7 mouse cellular contexts compared by ENCODE assay signal in genomic region chr9:122285146-122285832, GRCm38 (mm10). TPM values are rescaled to one million over a fixed set of nuclear protein-coding genes. Genes with fewer than 3 reads are reported as not detected.
DNase-seq lines count a peak whose midpoint lies in the region; ATAC-seq and TF ChIP-seq lines count a peak whose summit lies in the region.

No protein-coding gene starts in this region.

- ATAC-seq in G1E (ENCODE audit: extremely low read depth, insufficient number of reproducible peaks, low FRiP score, poor library complexity, severe bottlenecking): no peak
- ATAC-seq in hindbrain, embryonic 13.5 days (ENCODE audit: low FRiP score): peak; percentile 72
- ATAC-seq in lung, postnatal 0 days: peak; percentile 86
- no peak for ATAC-seq in frontal cortex, adult (ENCODE audit: low TSS enrichment)

- TF ChIP-seq EP300 in lung, postnatal 0 days (IDR thresholded peaks at IDR 0.05): no peak

- TF ChIP-seq CTCF in G1E (IDR thresholded peaks at IDR 0.05; ENCODE audit: low read depth, low read length): no peak
- TF ChIP-seq CTCF in lung, postnatal 0 days (IDR thresholded peaks at IDR 0.05): peak; percentile 75

- H3K4me2 ChIP-seq in hindbrain, embryonic 13.5 days: no peak overlapping the region
- H3K4me2 ChIP-seq in lung, postnatal 0 days (replicated peaks; ENCODE audit: low read depth, low read length): peak overlapping the region; percentile 39; the same call in 1 of the 2 replicates

- H3K27me3 ChIP-seq in G1E (ENCODE audit: insufficient read depth, low read length): no peaks in the 10 kb centered on the region; the same call in 1 of the 2 replicates
- no peaks in the 10 kb centered on the region for H3K27me3 ChIP-seq in hindbrain, embryonic 13.5 days
- H3K27me3 ChIP-seq in lung, postnatal 0 days (replicated peaks; ENCODE audit: insufficient read depth, low read length): no peaks in the 10 kb centered on the region

- DNase-seq in G1E (ENCODE audit: low spot score): peak; percentile 14
- peak; percentile 49 for DNase-seq in adipocyte (ENCODE audit: low spot score)
- DNase-seq in lung, postnatal 0 days (ENCODE audit: low spot score): peak; percentile 87
- DNase-seq in thymus, postnatal 14 days: no peak
- DNase-seq in ovary, postnatal 36 days (ENCODE audit: low spot score): no peak

- no peak overlapping the region for H3K9ac ChIP-seq in hindbrain, embryonic 13.5 days
- no peak overlapping the region for H3K9ac ChIP-seq in lung, postnatal 0 days (replicated peaks; ENCODE audit: low read depth)

- H3K9me3 ChIP-seq in G1E (replicated peaks): no peaks in the 10 kb centered on the region
- H3K9me3 ChIP-seq in hindbrain, embryonic 13.5 days: no peaks in the 10 kb centered on the region
- no peaks in the 10 kb centered on the region for H3K9me3 ChIP-seq in lung, postnatal 0 days (ENCODE audit: low read length)

- peak overlapping the region; percentile 35; the same call in 1 of the 2 replicates for H3K27ac ChIP-seq in hindbrain, embryonic 13.5 days
- H3K27ac ChIP-seq in lung, postnatal 0 days (ENCODE audit: low read length): peak overlapping the region; percentile 57

- peaks cover 2% of the 10 kb centered on the region for H3K36me3 ChIP-seq in G1E (replicated peaks)
- H3K36me3 ChIP-seq in hindbrain, embryonic 13.5 days: no peaks in the 10 kb centered on the region
- H3K36me3 ChIP-seq in lung, postnatal 0 days (ENCODE audit: insufficient read depth, low read length): no peaks in the 10 kb centered on the region

- H3K4me1 ChIP-seq in G1E (ENCODE audit: insufficient read depth, low read depth, low read length): peaks cover 18% of the 10 kb centered on the region
- H3K4me1 ChIP-seq in hindbrain, embryonic 13.5 days (replicated peaks): peaks cover 23% of the 10 kb centered on the region
- no peaks in the 10 kb centered on the region for H3K4me1 ChIP-seq in lung, postnatal 0 days (ENCODE audit: insufficient read depth, low read depth, low read length)

- 19% methylated on average over 4 of the region's 11 CpGs for WGBS in hindbrain, embryonic 13.5 days
- WGBS in lung, postnatal 0 days: 15% methylated on average over 6 of the region's 11 CpGs

- no peak overlapping the region for H3K4me3 ChIP-seq in G1E (ENCODE audit: low read depth, low read length)
- H3K4me3 ChIP-seq in hindbrain, embryonic 13.5 days: no peak overlapping the region
- no peak overlapping the region; the same call in 1 of the 2 replicates for H3K4me3 ChIP-seq in lung, postnatal 0 days (ENCODE audit: low read depth, low read length)

RNA-seq across cellular contexts. Expression of gene Ano10, which starts 8.9 kb away (rescaled TPM):
- total RNA-seq in G1E (2014; fragmentation: Nextera tagmentation): 17.3 and 26.8 TPM in 2 replicates
- total RNA-seq in G1E (2017): 8.3 and 9.5 TPM in 2 replicates
- 1.2 and 3.2 TPM in 2 replicates for polyA plus RNA-seq in G1E (2012)
- 48.7 and 49.7 TPM in 2 replicates for polyA plus RNA-seq in hindbrain, embryonic 13.5 days (2015; fragmentation: Nextera tagmentation; extraction: Ambion mirVana)
- 37.4 and 41.6 TPM in 2 replicates for polyA plus RNA-seq in lung, postnatal 0 days (2015; fragmentation: Nextera tagmentation; extraction: Ambion mirVana)

Comparison
In these comparisons a context has a peak if more than half of its experiments do, and no peak if none do; other contexts are left out.
1. ATAC-seq: peak in hindbrain, embryonic 13.5 days (single experiment) and lung, postnatal 0 days (single experiment); none in G1E (single experiment) and frontal cortex, adult (single experiment).
2. DNase-seq: peak in G1E (single experiment), adipocyte (single experiment) and lung, postnatal 0 days (single experiment); none in thymus, postnatal 14 days (single experiment) and ovary, postnatal 36 days (single experiment).